Mouse (Mus musculus) brain, embryonic 14.5 days (tissue): ENCODE results near the gene Slc39a3. TPM values are rescaled to one million over a fixed set of nuclear protein-coding genes. Genes with fewer than 3 reads are reported as not detected.
A peak's percentile ranks its signal among the peaks of the same experiment; 100 is the strongest.
"Not testable (repeated sequence)": the region's sequence is repeated elsewhere in the genome, so short reads cannot be mapped to it uniquely, and the experiment has no call there.

Source experiments
- DNase-seq: peaks from one replicate; pipeline ENCODE4 v3.0.0-alpha.2; 2011; ENCODE audit warnings: low read depth
- CTCF ChIP-seq: fragments of 200-500 bp; IDR thresholded peaks from 2 replicates; pipeline ENCODE4 v1.5.1; 2012; ENCODE audit warnings: inconsistent platforms, mild to moderate bottlenecking, moderate library complexity, borderline replicate concordance; ENCODE audit not compliant: insufficient read depth, insufficient read length; ENCODE audit errors: extremely low read depth
- POLR2A ChIP-seq: fragments of 200-500 bp; IDR thresholded peaks from 2 replicates; pipeline ENCODE4 v1.6.1; 2012; ENCODE audit warnings: mild to moderate bottlenecking, inconsistent platforms, borderline replicate concordance; ENCODE audit not compliant: poor library complexity, insufficient read depth, insufficient read length, severe bottlenecking; ENCODE audit errors: extremely low read depth
- polyA plus RNA-seq: library from polyadenylated mRNA; depleted of rRNA; stranded (reverse); fragments of >200 nt; gene quantifications from 2 replicates; pipeline ENCODE4 v1.2.3, GENCODE M21; 2012

The Slc39a3 gene
- polyA plus RNA-seq, 1 experiment: 77.9 TPM

DNA sequence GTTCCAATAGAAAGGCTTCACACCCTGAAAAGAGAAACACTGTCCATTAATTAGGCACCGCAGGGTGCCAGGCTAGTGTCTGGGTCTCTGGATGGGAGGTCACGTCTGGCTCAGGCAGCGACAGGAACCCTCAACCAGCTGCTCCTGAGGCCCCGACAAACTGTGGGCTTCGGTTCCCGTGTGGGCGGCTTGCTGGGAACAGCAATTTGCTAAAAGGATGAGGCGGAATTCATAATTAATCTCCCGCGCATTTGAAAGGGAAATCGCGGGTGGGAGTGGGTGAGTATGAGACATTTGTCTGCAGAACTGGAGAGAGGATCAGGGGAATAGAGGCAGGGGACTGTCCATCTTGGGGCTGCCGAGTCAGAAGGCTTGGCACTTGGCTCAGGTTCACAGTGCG lies 39.2 kb downstream of the Slc39a3 start:
- TF ChIP-seq CTCF (no peak), POLR2A (no peak)
- DNase-seq: no peak

DNA sequence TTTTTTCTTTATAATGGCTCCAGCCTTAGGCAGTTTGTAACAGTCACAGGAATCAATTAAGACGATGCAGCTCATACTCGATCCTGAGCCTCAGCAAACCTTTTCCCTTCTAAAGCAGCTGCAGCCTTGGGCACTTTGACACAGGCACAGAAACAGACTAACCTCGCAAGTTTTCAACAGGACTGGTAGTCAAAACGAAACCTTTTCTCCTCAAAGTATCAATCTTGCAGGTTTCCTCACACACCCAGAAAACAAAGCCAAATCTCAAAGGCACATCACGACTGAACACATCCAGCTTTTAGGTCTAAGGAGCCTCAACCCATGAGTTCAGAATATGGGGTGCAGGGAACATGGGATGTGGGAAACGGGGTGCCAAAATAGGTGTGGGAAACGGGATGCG lies 39.9 kb downstream of the Slc39a3 start:
- TF ChIP-seq CTCF: no peak
- DNase-seq: no peak

DNA sequence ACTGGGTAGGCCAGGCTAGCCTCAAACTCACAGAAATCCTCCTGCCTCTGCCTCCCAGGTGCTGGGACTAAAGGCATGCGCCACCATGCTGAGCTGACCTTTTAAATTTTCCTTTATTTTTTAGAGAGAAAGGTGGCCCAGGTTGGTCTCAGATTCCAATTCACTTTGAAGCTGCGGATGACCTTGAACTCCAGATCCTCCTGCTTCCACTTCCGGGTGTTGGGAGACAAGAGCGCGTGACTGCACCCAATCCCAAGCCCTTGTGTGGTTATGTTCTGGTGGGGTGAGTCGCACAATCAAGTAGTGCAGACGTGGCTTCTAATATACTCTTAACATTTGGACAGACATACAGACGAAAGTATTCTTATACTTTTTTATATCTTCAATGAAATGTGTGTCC lies 40.7 kb downstream of the Slc39a3 start:
- no peak for DNase-seq
- no peak for TF ChIP-seq CTCF
- no peak for TF ChIP-seq POLR2A

DNA sequence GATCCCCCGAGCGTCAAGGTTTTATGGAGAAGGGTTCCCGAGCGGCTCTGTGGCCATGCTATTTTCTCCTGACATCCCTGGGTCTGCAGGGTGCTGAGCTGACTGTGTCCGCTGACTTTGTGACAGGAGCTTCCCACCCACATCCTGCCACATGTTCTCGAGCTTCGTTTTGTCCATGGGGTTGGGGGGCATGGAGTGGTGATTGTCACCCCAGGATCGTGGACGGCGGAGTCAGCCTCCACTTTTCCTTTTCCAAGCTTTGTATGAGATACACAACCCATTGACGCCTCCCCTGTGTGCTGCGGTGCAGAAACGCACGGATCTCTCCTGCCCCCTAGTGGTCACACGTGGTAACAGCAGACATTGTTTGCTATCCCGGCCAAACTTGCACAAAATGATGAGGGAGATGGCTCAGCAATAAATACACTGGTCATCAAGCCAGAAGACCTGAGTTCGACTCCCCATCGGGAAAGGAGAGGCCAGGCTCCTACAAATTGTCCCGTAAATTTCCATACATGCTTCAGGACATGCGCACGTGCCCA lies 42.1 kb downstream of the Slc39a3 start:
- TF ChIP-seq CTCF: peak; percentile 98
- no peak for TF ChIP-seq POLR2A
- DNase-seq: peak; percentile 86

DNA sequence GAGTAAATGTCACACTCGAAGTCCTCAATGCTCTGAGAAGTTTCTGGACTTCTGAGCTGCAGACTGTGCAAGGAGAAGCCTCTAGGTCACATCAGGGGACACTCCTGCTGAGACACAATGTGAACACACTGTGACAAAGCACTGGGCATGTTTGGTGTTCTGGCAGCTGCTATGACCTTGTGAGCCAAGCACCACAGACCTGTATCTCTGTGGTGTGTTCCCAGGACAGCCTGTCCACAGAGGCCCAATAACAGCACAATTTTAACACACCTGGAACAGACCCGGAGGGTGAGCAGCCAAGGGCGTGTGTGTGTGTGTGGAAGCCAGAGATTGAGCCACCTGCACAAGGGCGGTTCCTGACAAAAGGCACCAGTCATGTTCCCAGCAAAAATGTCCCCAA lies 42.6 kb downstream of the Slc39a3 start:
- TF ChIP-seq POLR2A: no peak
- no peak for TF ChIP-seq CTCF
- no peak for DNase-seq

DNA sequence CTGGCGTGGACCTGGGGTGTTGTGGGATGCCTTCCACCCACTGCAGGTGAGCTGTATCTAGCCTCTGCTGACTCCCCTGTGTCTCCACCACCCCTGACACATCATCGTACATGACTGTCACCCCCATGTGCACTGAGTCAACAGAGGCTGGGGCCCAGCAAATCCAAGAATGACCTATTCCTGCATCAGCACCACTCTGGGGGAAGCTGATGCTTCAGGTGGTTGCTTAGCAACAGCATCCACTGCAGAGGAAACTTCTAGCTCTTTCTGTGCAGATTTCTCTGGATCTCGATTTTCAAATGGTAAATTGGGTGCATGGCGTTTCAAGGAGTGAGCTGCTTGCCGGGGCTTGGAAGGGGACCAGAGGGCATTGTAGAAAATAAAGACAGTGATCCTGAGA lies 44.0 kb downstream of the Slc39a3 start:
- TF ChIP-seq CTCF: no peak
- TF ChIP-seq POLR2A: no peak
- no peak for DNase-seq

DNA sequence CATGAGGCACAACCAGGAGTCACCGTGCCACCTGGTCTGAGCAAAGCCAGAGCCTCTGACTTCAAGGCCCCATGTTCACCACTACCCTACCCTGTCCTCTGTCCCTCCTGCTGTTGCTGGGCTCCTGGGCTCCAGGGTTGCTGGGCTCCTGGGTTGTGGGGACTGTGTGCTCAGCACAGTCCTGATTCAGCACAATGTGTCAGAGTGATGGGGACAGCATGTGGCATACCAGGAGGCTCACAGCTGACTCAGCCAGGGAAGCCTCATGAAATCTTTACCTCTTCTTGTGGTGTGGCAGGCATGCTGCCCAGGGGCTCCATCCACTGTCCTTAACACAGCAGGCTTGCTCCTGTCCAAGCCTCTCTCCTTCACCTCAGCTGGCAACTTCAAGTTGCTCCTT lies 45.3 kb downstream of the Slc39a3 start:
- TF ChIP-seq POLR2A (no peak), CTCF (no peak)
- DNase-seq: no peak

DNA sequence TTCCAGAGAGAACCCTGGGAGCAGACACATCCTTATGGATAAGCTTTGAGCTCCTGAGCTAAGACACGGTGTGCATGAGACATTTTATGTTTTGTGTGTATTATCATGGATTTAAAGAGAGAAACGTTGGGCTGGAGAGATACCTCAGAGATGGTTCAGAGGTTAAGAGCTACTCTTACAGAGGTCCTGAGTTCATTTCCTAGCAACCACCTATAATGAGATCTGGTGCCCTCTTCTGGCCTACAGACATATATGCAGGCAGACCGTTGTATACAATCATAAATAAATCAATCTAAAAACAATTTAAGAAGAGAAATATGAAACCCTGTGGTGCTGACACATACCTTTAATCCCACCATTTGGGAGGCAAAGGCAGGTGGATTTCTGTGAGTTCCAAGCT lies 46.2 kb downstream of the Slc39a3 start:
- TF ChIP-seq POLR2A: no peak
- TF ChIP-seq CTCF: peak; percentile 8; the same call in 1 of the 2 replicates
- peak; percentile 27 for DNase-seq

DNA sequence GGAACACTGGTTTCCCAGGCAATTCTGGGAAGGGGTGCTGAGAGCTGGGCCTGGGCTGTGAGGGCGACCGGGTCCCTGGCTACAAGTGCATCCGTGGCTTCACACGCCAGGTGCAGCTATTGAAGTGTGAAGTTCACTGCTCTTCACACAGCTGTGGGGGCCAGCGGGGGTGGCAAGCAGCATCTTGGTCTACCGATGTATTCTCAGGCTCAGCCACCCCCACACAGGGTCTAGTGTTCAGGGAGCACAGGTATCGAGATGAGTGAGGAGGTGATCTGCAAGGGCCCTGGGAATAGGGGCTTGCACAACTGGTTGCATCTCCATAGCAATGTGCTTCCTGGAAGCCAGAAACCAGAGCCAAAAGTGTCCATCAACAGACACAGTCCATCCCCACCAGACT lies 46.8 kb downstream of the Slc39a3 start:
- DNase-seq: no peak
- TF ChIP-seq POLR2A: no peak
- no peak for TF ChIP-seq CTCF

DNA sequence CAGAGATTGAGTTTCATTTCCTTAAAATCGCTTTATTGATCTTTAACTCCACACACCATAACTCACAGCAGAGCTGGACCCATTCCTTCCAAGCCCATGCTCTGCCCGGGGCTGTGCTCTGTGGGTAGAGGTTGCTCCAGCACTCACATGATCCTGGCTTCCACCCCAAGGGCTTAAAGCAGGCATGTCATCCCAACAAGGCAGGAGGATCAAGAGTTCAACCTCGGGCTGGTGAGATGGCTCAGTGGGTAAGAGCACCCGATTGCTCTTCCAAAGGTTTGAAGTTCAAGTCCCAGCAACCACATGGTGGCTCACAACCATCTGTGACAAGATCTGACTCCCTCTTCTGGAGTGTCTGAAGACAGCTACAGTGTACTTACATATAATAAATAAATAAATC lies 47.4 kb downstream of the Slc39a3 start:
- not testable (repeated sequence) for DNase-seq

DNA sequence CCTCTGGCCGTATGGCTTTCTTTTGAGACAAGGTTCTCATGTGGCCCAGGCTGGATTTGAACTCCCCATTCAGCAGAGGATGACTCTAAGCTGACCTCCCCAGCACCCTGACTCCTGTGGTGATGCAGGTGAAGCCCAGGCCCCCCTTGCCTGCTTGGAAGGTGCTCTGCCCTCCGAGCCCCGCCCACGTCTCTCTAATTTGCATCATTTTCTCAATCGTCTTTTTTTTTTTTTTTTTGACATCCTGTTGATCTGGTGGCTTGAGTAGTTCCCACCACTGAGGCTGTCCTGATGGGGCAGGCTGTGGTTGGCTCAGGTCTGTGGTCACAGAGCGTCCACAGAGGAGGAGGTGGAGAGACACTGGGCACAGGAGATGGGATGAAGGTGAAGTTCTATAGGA lies 47.8 kb downstream of the Slc39a3 start:
- TF ChIP-seq POLR2A (no peak), CTCF (no peak)
- DNase-seq: no peak

DNA sequence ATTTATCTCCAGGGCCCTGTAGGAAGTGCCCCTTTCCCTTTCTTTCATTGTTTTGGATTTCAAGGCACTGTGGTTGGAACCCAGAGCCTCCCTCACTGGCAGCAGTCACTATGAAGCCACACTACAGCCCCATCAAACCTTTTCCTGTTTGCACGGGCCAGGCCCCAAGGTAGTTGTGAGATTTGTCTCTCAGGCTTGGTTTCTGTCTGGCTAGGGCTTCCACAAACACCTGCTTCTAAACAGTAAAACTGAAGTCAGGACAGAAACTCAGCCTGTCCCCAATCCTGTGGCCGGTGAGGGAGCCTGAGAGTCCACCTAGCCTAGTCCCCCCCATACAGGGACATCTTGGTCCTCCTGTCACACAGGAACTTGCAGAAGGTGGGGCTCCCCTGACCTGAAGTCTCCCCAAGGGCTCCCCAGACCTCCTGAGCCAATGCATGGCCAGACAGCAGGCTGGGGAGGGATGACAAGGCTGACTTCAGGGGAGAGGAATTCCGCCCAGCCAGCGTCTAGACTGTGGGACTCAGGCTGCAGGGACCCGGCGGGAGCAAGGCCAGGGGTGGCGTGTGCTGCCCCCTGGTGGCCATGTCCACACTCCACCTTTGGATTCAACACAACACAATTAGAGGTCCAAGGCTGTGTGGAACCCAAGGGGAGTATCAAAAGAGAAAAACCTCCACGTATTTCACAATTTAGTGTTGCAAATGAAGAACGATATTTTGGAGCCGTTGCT lies 49.4 kb downstream of the Slc39a3 start:
- peak; percentile 86 for DNase-seq
- TF ChIP-seq CTCF (peak; percentile 96), POLR2A (no peak)
